Mouse (Mus musculus) megakaryocyte, embryonic 14.5 days (primary cell): ENCODE data around the gene Clip4.

Experiments used
- FLI1 ChIP-seq: IDR thresholded peaks from 2 replicates; pipeline ENCODE4 v1.6.1; 2012; ENCODE audit warnings: low read length, inconsistent platforms, mixed read lengths
- GATA1 ChIP-seq: IDR thresholded peaks from 3 replicates; pipeline ENCODE4 v1.6.1; 2012; ENCODE audit warnings: mixed read lengths, low read length, inconsistent platforms, borderline replicate concordance

GRCm38 (mm10) chr17:71749616-71750168, 18.6 kb upstream of the Clip4 start:
- TF ChIP-seq FLI1 = no peak
- TF ChIP-seq GATA1 = no peak
